Mouse (Mus musculus) C2C12 (cell line): ENCODE measurements at regions not wholly inside any gene's neighbourhood (a gene's known extent, or its start where the extent isn't known, plus 50 kb on each side); places are given as distances from the start of the nearest gene placed in this dataset.

Experiments
- CEBPB ChIP-seq: IDR thresholded peaks from one replicate; pipeline ENCODE4 v1.6.1; 2011; ENCODE audit warnings: low read depth, mild to moderate bottlenecking, control low read depth, moderate library complexity
- CTCF ChIP-seq: IDR thresholded peaks from one replicate; pipeline ENCODE4 v1.5.1; 2011; ENCODE audit not compliant: control insufficient read depth, insufficient read depth, insufficient read length
- MAX ChIP-seq: IDR thresholded peaks from one replicate; pipeline ENCODE4 v1.6.1; 2011; ENCODE audit warnings: mild to moderate bottlenecking, control low read depth
- MYOG ChIP-seq: IDR thresholded peaks from one replicate; pipeline ENCODE4 v1.6.1; 2011; ENCODE audit not compliant: control insufficient read depth, insufficient read length; ENCODE audit errors: extremely low read depth
- USF1 ChIP-seq: IDR thresholded peaks from one replicate; pipeline ENCODE4 v1.6.1; 2011; ENCODE audit warnings: low read depth, mild to moderate bottlenecking, control low read depth, moderate library complexity

DNA sequence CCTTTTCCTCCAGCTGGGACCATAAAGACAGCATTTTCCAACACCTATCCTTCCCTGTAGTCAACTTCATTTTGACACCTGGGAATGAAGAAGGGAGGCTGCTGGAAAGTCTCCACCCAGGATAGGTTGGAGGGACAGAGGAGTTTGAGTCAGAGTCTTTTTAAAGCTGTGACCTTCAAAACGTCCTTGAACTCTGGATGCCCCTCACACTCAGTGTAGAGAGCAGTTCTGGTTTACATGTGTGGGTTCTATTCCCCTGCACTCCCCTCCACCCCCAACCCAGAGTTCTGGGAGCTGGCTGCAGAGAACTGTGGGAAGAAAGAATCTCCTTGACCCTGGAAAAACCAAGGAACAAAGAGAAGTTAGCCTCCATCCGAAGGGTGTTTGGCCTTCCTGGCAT is 92.9 kb upstream of the Atp1b1 start:
- TF ChIP-seq CTCF (no peak), MAX (no peak), USF1 (no peak), MYOG (no peak), CEBPB (no peak)
